Mouse (Mus musculus): Measurements from ENCODE around the gene Brca1.
"Not testable (repeated sequence)": the region's sequence is repeated elsewhere in the genome, so short reads cannot be mapped to it uniquely, and the experiment has no call there.

Brca1 gene

DNA sequence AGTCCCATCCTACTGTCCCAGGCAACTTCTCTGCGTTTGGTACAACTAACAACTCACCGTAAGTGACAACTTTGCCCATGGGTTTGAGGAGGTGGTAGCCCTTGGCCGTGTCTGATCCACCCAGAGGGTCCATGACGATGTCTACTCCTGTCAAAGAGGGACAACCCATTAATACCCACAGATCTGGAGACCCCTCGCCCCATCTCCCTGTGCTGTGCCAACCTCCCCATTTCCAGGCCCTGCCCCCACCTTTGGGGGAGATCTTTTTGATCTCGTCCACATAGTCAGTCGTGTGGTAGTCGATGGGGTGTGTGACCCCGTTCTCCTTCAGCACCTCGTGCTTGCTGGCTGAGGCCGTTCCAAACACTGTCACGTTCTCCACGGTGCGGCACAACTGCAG is 89.6 kb downstream of the Brca1 start:
- in situ Hi-C loops (cut with MboI; ENCODE audit: low pct_unique_long_range_greater_than_20kb in 1 of 2, low sequenced_read_pairs in 2 of 2, unreplicated experiment in 1 of 2), result no loop called here

DNA sequence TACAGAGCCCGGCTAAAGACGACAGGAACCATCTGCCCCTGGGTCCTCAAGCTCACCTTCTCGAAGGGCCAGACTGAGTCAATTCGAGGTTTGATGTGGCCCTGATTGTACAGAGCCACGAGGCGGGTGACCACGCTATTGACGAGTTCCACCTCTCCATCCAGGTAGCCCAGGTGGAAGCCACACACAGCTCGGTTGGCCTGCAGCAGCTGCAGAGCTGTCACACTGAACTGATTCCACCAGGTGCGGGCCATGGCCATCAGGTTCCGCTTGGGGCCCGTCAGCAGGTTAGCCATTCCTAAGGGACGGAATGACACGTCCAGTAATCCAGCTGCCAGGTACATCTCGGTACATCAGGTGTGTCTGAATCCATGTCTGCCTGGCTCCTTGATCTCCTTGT is 91.4 kb downstream of the Brca1 start:
- in situ Hi-C loops (cut with MboI; ENCODE audit: low pct_unique_long_range_greater_than_20kb in 1 of 2, low sequenced_read_pairs in 2 of 2, unreplicated experiment in 1 of 2), result no loop called here

DNA sequence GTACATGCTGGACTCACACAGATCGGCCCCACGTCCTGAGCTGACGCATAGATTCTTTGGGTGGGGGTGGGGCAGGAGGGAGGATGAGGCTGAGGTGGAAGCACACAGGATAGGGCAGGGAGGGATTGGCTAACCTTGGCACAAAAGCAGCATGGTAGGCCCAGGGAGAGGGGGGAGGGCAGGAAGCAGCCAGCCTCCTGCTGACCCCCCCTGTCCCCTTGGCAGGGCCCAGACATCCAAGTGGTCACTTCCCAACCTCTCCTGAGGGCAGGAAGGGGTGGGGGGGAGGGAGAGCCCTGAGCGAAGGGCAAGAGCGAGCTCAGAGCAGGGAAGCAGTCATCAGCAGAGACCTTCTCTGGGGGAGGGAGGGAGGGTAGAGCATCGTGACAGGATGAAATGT is 92.0 kb downstream of the Brca1 start:
- in situ Hi-C loops (cut with MboI; ENCODE audit: low pct_unique_long_range_greater_than_20kb in 1 of 2, low sequenced_read_pairs in 2 of 2, unreplicated experiment in 1 of 2), result no loop called here

DNA sequence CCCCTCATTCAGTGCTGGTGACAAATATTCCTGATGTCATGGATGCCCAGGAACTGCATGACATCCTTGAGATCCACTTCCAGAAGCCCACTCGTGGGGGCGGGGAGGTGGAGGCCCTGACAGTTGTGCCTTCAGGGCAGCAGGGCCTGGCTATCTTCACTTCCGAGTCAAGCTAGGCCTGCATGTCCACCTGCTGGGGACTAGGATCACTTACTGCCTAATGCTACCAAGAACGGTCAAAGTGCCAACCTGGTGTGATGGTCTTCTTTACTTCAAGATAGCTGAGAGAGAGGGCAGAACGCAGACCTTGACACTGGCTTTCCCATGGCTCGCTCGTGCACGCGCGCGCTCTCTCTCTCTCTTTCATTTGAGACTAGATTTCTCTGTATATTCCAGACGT is 93.5 kb downstream of the Brca1 start:
- in situ Hi-C loops (cut with MboI; ENCODE audit: low pct_unique_long_range_greater_than_20kb in 1 of 2, low sequenced_read_pairs in 2 of 2, unreplicated experiment in 1 of 2), result no loop called here

DNA sequence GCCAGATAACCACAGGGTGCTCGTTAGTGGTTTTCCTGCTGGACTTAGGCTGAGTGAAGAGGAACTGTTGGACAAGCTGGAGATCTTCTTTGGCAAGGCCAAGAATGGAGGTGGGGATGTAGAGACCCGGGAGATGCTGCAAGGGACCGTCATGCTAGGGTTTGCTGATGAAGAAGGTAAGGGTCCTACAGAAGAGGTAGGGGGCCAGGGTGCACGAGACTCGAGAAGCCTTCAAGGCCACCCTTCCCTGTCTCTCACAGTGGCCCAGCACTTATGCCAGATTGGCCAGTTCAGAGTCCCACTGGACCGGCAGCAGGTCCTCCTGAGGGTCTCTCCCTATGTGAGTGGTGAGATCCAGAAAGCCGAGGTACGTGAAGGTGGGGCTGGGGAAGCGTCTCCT is 94.1 kb downstream of the Brca1 start:
- in situ Hi-C loops (cut with MboI; ENCODE audit: low pct_unique_long_range_greater_than_20kb in 1 of 2, low sequenced_read_pairs in 2 of 2, unreplicated experiment in 1 of 2), result no loop called here

DNA sequence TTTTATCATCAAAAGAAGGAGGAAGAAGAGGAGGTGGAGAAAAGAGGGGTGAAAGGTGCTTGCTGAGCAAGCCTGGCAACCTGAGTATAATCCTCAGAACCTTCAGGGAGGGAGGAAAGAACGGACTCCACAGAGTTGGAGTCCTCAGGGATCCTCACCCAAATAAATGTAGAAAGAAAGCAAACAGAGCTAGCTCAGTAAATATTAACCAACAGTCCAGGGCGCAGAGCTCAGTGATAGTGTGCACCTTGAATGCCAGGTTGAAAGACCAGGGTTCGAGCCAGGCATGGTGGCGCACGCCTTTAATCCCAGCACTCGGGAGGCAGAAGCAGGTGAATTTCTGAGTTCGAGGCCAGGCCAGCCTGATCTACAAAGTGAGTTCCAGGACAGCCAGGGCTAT is 96.1 kb downstream of the Brca1 start:
- in situ Hi-C loops (cut with MboI; ENCODE audit: low pct_unique_long_range_greater_than_20kb in 1 of 2, low sequenced_read_pairs in 2 of 2, unreplicated experiment in 1 of 2), result no loop called here

DNA sequence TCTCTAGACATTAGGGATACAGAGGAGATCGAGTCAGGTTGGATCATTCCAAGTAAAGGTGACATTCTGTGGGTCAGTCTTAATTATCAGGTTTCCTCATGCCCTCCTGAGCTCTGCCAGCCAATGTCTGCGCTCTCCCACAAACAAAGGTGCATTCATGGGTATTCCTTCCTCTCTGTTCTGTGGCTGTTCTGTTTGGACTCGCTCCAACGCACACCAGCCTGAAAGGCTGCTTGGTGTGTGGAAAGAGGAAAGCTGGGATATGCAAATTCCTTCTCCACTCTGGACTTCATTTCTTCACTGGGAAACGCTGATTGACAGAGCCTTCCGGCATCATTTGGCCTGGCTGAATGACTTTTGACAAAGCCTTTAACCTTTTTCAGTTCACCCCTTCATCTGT is 97.1 kb downstream of the Brca1 start:
- in situ Hi-C loops (cut with MboI; ENCODE audit: low pct_unique_long_range_greater_than_20kb in 1 of 2, low sequenced_read_pairs in 2 of 2, unreplicated experiment in 1 of 2), result no loop called here

DNA sequence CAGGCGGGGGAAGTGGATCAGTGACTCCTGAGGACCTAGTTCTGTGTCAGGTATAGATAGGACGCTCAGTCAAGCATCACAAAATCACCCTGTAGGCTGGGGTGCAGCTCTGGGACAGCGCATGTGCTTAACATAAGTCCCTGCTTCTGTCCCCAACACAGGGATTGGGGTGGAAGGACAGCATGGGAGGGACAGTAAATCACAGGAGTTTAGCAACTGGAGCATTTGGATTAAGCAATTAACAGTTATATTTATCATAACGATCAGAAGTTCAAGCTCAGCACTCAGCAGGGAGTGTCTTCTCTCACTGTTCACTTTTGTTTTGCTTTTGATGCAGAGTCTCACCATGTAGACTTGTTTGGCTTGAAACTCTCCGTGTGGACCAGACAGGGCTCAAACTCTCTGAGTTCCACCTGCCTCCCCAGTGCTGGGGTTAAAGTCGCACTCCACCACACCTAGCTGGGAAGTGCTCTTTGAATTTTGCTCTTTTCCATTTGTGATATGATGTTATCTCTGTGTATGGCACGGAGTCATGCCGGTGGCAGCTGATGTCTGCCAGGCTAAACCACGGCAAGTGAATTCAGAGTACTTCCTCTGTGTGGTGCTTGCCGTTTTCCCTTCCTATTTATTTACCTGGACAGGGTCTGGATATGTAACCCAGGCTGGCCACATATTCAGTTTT is 99.5 kb downstream of the Brca1 start:
- in situ Hi-C loops (cut with MboI; ENCODE audit: low pct_unique_long_range_greater_than_20kb in 1 of 2, low sequenced_read_pairs in 2 of 2, unreplicated experiment in 1 of 2), result no loop called here

DNA sequence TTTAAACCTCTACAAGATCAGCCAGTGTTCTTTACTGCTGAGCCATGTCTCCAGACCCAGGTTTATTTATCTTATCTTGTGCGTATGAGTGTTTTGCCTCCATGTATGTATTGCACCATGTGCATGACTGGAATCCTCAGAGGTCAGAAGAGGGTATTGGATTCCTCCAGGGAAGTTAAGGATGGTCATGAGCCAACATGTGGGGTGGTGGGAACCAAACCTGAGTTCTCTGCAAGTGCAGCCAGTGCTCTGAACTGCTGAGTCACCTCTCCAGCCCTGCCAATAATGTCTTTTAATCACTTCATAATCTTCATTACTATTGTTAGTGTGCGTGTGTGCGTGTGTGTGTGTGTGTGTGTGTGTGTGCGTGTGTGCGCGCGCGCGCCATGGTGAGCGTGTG is 100.2 kb downstream of the Brca1 start:
- in situ Hi-C loops (cut with MboI; ENCODE audit: low pct_unique_long_range_greater_than_20kb in 1 of 2, low sequenced_read_pairs in 2 of 2, unreplicated experiment in 1 of 2), result no loop called here

DNA sequence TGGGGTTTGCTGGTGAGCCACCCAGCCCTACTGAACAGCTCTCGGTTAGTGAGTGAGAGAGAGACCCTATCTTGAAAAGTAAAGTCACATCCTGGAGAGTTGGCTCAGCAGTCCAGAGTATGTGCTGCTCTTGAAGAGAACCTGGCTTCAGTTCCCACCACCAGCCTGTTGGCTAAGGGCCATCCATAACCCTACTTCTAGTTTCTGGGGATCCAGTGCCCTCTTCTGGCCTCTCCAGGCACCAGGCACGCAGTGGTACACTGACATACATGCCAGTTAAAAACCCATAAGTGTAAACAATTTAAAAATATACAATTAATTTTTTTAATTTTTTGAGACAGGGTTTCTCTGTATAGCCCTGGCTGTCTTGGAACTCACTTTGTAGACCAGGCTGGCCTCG is 101.4 kb downstream of the Brca1 start:
- in situ Hi-C loops (cut with MboI; ENCODE audit: low pct_unique_long_range_greater_than_20kb in 1 of 2, low sequenced_read_pairs in 2 of 2, unreplicated experiment in 1 of 2), result no loop called here

DNA sequence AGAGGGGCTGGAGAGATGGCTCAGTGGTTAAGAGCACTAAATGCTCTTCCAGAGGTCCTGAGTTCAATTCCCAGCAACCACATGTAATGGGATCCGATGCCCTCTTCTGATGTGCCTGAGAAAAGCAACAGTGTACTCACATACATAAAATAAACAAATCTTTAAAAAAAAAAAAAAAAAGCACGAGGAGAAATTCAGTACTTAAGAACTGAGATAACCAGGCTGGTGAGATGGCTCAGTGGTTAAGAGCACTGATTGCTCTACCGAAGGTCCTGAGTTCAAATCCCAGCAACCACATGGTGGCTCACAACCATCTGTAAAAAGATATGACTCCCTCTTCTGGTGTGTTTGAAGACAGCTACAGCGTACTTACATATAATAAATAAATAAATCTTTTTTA is 102.2 kb downstream of the Brca1 start:
- in situ Hi-C loops (cut with MboI; ENCODE audit: low pct_unique_long_range_greater_than_20kb in 1 of 2, low sequenced_read_pairs in 2 of 2, unreplicated experiment in 1 of 2), result not testable (repeated sequence)

DNA sequence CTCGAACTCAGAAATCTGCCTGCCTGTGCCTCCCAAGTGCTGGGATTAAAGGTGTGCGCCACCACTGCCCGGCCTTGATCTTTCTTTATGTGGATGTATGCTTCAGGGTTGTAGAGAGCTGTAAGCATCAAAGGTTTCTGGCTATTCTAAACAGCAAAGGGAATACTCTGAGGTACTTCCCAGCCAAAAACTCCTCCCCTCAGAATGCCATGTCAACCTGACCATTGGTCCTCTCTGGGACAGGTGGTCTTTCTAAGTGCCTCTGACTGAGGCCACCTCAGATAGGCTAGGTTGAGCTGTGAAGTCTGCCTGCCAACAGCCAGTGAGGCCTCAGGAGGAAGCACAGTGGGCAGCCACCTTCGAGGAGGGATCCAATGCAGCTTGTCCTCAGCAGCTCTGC is 102.9 kb downstream of the Brca1 start:
- in situ Hi-C loops (cut with MboI; ENCODE audit: low pct_unique_long_range_greater_than_20kb in 1 of 2, low sequenced_read_pairs in 2 of 2, unreplicated experiment in 1 of 2), result no loop called here

DNA sequence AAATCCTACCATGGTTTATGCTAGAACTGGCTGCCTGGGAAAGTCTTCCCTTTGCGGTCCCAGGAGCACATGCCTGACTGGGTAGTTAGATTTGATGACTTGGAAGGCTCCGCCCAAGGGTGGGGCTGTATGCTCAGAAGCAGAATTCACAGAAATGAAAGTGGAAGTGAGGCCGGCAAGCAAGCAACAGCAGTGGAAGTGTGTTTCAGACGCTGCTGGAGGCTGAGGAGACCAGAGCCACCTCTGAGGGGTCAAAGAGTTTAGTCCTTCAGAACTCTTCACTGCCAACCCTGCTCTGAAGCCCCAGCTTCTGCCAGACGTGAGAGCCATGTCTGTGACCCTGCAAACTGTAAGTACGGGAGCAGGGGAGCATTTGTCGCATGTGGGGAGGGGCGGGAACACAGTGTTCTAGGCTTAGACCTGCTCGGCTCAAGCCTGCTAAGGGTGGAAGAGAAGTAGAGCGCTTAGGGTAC is 103.4 kb downstream of the Brca1 start, which contains the start of gene Ifi35:
Gene Ifi35 (plus strand): TSS at position 134 of the 473 bp plus-strand sequence.
- in situ Hi-C loops (cut with MboI; ENCODE audit: low pct_unique_long_range_greater_than_20kb in 1 of 2, low sequenced_read_pairs in 2 of 2, unreplicated experiment in 1 of 2), result no loop called here

DNA sequence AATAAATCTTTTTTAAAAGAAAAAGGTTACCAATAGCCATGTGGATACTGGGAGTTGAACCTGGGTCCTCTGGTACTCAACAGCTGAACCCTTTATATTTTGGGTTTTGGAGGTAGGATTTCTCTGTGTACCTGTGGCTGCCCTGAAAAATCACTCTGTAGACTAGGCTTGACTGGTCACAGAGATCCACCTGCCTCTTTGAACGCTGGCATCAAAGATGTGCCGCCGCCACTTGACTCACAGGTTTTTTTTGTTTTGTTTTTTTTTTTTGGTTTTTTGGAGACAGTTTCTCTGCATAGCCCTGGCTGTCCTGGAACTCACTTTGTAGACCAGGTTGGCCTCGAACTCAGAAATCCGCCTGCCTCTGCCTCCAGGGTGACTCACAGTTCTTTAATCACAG is 104.0 kb downstream of the Brca1 start:
- in situ Hi-C loops (cut with MboI; ENCODE audit: low pct_unique_long_range_greater_than_20kb in 1 of 2, low sequenced_read_pairs in 2 of 2, unreplicated experiment in 1 of 2), result no loop called here

DNA sequence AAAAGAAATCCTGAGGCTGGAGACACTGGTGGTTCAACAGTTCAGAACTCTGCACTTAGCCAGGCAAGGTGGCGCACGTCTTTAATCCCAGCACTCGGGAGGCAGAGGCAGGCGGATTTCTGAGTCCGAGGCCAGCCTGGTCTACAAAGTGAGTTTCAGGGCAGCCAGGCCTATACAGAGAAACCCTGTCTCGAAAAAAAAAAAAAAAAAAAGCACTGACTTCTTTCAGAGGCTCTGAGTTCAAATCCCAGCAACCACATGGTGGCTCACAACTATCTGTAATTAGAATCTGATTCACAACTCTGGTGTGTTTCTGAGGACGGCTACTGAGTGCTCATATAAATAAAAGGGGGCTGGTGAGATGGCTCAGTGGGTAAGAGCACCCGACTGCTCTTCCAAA is 104.9 kb downstream of the Brca1 start:
- in situ Hi-C loops (cut with MboI; ENCODE audit: low pct_unique_long_range_greater_than_20kb in 1 of 2, low sequenced_read_pairs in 2 of 2, unreplicated experiment in 1 of 2), result not testable (repeated sequence)

DNA sequence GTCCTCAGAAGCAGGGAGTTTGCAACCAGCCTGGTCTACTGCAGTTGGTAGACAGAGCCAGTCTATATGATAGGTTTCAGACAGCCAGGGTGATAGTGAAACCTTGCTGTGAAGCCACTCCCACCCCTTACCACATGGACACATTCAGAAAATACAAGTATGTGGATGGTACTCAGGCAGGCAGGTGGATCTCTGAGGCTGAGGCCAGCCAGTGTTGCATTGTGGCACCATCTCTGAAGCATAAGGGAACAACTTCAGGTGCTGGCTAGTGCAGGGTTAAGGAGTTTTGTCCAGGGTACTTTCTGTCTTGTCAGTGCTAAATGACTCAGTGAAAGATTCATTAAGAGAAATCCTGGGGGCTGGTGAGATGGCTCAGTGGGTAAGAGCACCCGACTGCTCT is 105.4 kb downstream of the Brca1 start:
- in situ Hi-C loops (cut with MboI; ENCODE audit: low pct_unique_long_range_greater_than_20kb in 1 of 2, low sequenced_read_pairs in 2 of 2, unreplicated experiment in 1 of 2), result no loop called here

DNA sequence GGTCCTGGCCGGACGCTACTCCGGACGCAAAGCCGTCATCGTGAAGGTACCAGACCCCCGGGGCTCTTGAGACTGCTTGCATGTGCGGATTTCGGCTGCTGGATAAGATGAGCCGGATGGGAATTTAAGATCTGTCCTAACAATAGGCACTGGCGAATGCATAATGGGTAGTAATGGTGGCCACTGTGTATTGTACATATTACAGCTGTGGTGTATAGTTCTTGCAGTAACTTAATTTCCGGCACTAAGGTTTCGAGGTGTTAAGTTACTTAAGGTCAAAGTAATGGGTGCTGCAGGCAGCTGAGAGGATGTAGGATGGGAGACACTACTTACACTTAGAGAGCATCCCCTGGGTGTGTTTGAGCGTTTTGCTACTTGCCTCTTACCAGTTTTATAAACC is 109.0 kb downstream of the Brca1 start:
- in situ Hi-C loops (cut with MboI; ENCODE audit: low pct_unique_long_range_greater_than_20kb in 1 of 2, low sequenced_read_pairs in 2 of 2, unreplicated experiment in 1 of 2), result no loop called here

DNA sequence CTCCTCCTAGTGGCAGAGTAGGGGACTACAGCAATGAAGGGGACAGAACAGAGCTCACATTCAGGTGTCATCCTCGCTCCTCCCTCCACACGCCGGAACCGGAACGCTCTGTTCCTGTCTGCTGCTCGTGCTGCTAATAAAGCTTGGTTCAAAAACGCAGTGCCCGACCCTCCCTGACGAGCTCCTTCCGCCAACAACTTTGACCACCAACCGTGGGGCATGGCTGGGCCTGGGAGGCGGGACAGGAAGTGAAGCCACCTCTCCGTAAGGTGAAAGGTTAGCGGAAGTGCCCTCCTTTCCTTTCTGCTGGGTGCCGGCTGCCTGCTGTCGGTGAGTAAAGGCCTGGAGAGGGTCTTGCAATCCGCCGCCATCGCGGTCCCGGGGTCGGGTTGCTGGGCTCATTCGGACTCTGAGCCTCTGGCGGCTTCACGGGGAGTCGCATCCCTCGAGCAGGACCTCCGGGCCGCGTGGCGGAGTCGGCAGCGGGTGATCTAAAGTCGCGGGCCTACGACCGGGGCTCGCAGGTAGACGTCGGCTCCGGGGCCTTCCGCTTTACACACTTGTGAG is 109.5 kb downstream of the Brca1 start, which contains the start of gene Rpl27:
Gene Rpl27 (plus strand): TSS at position 172 of the 567 bp plus-strand sequence.
- in situ Hi-C loops (cut with MboI; ENCODE audit: low pct_unique_long_range_greater_than_20kb in 1 of 2, low sequenced_read_pairs in 2 of 2, unreplicated experiment in 1 of 2), result no loop called here

DNA sequence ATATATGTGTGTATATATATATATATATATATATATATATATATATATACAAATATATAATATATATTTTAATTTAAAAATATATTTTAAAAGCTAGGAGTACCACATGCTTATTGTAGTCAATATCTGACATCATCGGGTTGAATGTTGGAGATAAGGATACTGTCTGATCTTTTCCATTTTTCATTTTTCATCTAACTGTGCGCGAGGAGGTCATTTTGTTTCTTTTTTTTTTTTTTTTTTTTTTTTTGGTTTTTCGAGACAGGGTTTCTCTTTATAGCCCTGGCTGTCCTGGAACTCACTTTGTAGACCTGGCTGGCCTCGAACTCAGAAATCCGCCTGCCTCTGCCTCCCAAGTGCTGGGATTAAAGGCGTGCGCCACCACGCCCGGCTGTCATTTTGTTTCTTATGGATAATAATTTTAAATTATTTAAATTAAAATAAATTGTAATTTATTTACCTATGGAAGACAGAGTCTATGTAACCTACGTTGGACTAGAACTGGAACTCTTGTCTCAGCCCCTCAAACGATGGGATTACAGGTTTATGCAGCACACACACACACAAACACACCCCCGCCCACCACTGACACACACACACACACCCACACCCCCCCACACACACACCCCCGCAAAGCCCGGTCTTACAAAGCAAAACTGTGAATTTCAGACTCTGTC is 110.2 kb downstream of the Brca1 start:
- in situ Hi-C loops (cut with MboI; ENCODE audit: low pct_unique_long_range_greater_than_20kb in 1 of 2, low sequenced_read_pairs in 2 of 2, unreplicated experiment in 1 of 2), result not testable (repeated sequence)

Data from mouse embryonic stem cell (cell line).